Mouse (Mus musculus) 3T3-L1 (cell line): ENCODE data around the gene Tbc1d25.
A peak's percentile ranks its signal among the peaks of the same experiment; 100 is the strongest.

Experiments
- DNase-seq: peaks from one replicate; pipeline ENCODE4 v3.0.0-alpha.2; 2015; ENCODE audit warnings: low read depth, low spot score

Gene Tbc1d25

GRCm38 (mm10) chrX:8175504-8176385 lies at the start of gene Tbc1d25:
Gene Tbc1d25 (minus strand): TSS chrX:8176181.
- peak; percentile 93 for DNase-seq

DNA sequence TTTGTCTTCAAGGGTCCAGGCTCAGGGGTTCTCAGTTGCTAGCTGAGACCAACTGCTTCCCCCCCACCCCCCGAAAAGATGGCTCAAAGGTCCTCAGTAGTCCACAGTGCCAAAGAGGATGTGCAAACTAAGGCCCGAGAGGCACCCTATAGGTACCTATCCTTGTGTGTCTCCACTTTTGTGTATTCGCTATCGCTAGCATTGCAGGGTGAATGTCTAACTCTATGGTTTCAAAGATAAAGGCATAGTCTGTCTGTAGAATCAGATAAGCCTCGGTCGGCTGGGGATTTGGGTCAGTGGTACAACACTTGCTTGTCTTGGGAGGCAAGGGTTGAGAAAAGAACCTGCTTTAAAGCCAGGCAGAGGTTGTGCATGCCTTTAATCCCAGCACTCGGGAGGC lies 47.5 kb upstream of the Tbc1d25 start:
- DNase-seq = no peak

GRCm38 (mm10) chrX:8222678-8223421 lies 46.9 kb upstream of the Tbc1d25 start:
- DNase-seq = peak; percentile 82

DNA sequence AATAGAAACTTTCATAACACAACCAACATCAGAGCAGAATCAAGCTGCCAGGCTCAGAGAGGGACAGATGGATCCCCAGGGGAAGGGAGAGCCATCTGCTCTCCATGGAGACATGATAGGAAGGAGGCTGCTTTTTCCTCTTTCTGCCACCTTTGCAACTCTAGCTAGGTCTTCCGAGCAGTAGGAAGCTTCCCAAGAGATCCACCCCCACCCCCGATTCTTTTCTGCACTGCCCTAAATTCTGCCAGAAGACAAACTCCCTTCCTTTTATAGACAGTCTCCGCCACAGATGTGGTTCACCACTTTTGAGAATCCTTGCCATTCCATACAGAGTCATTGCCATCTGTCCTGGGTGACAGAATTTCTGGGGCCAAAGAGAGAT lies 46.3 kb upstream of the Tbc1d25 start:
- DNase-seq = no peak

- no peak for DNase-seq
Measured at GRCm38 (mm10) chrX:8219651-8220050, 43.7 kb upstream of the Tbc1d25 start.

- DNase-seq = no peak
Measured at GRCm38 (mm10) chrX:8218114-8218513, 42.1 kb upstream of the Tbc1d25 start.

- no peak for DNase-seq
Measured at GRCm38 (mm10) chrX:8217383-8217782, 41.4 kb upstream of the Tbc1d25 start.

DNA sequence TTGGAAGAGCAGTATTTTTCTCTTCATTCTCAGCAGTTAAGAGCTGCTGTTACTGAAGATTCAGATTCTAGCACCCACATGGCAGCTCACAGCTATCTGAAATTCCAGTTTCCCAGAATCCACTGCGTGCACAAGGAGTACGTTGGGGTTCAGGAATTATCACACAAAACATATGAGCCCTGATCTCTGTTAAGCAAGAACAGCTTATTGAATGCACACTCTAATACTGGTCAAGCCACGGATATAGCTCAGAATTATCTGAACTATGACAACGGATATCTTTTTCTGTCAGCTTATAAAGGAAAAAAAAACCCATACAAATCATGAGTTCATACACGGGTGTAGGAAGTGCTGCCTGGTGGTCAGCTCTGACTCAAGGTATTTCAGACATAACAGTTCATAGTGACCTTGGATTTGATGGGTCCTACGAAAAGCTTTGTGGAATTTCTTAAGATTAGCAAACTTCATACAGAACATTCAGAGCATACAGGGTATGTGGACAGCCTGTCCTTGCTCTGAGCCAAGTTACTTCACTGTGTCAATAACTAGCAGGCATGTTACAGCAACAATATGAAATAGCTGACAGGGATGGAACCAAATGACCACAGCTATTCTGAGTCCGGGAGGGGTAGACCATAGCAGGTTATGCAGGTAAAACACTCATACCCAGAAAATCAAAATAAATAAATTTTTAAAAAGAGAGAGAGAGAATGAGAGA lies 35.7 kb upstream of the Tbc1d25 start:
- no peak for DNase-seq

DNA sequence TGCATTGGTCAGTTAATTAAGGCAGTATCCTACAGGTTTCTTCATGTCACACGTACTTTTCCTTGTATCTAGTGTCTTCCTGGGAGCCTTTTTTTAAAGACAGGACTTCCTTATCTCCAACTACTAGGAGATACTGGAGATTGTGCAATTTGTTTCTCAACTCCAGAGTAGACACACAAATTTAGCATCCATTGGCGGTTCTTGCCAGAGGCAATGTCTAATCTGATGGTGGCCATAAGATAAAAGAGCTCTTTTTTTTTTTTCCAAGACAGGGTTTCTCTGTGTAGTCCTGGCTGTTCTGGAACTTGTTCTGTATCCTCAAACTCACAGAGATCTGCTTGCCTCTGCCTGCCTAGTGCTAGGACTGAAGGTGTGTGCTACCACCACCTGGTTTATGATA lies 33.7 kb upstream of the Tbc1d25 start:
- DNase-seq = no peak

- DNase-seq = no peak
Measured at GRCm38 (mm10) chrX:8207224-8207623, 31.2 kb upstream of the Tbc1d25 start.

- no peak for DNase-seq
Measured at GRCm38 (mm10) chrX:8206694-8207197, 30.8 kb upstream of the Tbc1d25 start.

DNA sequence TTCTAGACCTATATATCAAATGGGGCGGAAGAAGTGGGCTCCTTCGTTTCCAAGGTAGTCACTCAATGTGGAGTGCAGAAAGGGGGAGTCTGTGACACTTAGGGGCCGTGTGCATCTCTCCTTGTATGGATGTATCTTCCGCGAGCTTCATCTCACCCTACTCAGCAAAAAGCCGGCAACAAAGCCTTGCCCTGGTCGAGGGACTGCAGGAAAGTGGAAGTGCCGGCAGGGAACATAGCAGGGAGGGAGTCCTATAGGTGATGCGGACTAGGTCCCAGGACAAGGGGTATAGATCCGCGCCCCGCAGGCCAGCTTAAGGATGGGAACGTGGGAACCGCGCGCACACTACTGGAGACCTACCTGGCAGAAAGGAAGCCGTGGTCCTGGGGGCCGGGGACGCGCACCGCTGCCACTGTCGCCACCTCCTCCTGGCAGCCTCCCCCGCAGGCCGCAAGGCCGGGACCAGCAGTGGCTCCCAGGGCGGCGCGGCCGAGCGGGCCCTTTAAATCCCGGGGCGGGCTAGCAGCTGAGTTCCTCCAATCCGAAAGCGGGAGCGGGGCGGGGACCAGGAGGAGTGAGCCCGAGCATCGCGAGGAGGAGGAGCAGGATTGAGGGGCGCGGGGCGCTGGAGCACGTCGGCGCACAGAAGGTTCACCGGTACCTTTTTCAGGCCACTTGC lies 30.2 kb upstream of the Tbc1d25 start, which contains the start of gene Porcn:
Gene Porcn, minus strand, starts transcription at position 511 of the 679 bp plus-strand sequence.
- peak; percentile 73 for DNase-seq

GRCm38 (mm10) chrX:8205551-8205950 lies 29.6 kb upstream of the Tbc1d25 start:
- no peak for DNase-seq

DNA sequence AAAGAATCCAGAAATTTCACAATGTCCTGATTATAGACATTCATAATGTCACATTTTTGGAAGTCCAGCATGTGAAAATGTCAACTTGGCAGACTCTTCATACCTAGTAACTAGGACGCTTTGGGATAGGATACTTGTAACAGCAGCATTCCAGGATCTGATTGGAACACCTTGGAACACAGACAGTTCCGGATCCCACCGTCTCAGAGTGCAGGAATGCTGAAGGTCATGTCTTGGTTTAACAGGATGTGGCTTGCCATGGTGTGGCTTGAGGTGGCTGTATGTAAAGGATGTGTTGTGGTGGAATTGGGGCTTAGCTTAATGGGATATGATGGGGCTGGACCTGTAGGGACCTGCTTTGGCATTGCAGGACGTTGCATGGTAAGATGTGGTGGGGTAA lies 29.1 kb upstream of the Tbc1d25 start:
- DNase-seq = no peak

GRCm38 (mm10) chrX:8204076-8204475 lies 28.1 kb upstream of the Tbc1d25 start:
- DNase-seq = no peak

- DNase-seq = no peak
Measured at GRCm38 (mm10) chrX:8203105-8203504, 27.1 kb upstream of the Tbc1d25 start.

- DNase-seq = no peak
Measured at GRCm38 (mm10) chrX:8193419-8193723, 17.4 kb upstream of the Tbc1d25 start, which contains the start of gene Ebp. Gene Ebp (minus strand): TSS chrX:8193512.

- peak; percentile 86 for DNase-seq
Measured at GRCm38 (mm10) chrX:8192640-8193418, 16.8 kb upstream of the Tbc1d25 start.

DNA sequence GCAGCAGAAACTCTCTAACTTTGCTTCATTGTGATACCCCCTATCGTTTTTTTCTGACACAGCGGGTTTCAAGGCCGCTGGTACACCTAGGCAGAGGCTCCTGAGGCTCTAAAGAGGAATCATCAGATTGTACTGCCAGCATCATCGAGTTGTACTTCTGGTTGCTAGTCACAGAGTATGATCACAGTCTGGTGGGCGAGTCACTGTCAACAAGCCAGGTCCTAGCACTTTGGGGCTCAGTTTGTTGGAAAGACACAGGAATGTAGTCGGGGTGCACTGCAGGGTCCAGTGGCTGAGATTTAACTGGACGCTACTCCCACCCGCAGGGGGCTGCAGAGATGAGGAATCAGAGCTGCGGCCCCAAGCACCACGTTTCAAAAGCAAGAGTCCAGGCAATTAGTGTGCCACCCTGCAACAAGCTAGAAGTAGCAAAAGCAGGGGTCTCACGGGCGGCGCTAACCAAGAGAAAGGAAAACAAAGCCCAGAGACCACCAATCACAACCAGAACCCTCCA lies 16.2 kb upstream of the Tbc1d25 start:
- peak; percentile 32 for DNase-seq

DNA sequence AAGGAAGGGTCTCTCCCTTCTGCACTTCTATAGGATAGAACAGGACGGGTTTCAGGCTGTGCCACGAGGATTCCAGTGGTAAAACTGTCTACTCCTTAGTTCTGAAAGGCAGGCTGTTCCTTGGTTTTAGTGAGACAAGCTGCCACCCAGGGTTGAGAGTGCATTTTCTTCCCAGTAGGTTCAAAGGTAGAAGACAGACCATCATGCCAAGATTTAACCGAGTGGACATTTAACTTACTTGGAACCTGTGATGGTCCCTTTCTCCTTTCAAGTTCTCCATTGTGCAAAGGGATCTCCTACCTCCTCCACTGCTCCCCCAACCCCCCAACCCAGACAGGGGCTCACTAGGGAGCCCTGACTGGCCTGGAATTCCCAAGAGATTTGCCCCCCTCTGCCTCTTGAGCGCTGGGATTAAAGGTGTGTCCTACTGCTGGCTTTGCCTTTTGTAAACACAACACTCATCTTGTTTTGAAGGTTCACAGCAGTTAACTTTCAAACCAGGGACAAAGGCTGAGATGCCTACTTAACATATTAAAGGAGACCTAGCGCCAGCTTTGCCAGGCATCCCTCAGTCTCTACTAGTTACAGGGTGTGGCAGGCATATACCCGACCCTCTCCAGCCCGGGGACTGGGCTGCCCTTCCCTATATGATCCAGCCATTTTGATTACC lies 7.0 kb upstream of the Tbc1d25 start:
- DNase-seq = no peak
